Mouse (Mus musculus) liver, embryonic 11.5 days (tissue): ENCODE results near the gene Lbhd2. TPM values are rescaled to one million over a fixed set of nuclear protein-coding genes. Genes with fewer than 3 reads are reported as not detected.
A peak's percentile ranks its signal among the peaks of the same experiment; 100 is the strongest.

Experiments used
- ATAC-seq: fragments of 200-750 bp; cut with Nextera tagmentation; replicated peaks from 2 replicates; pipeline ENCODE4 v1.8.0; 2017; ENCODE audit warnings: moderate number of reproducible peaks, mild to moderate bottlenecking, moderate TSS enrichment, moderate library complexity; ENCODE audit not compliant: low FRiP score
- DNase-seq: peaks from one replicate; pipeline ENCODE4 v3.0.0-alpha.2; 2017; ENCODE audit warnings: low spot score
- H3K27ac ChIP-seq: fragments of 300-500 bp; sonication (generic); 2 replicates; pipeline ENCODE4 v1.5.1; 2014; ENCODE audit warnings: mild to moderate bottlenecking, low read depth, low read length, control low read depth
- H3K27me3 ChIP-seq: fragments of 300-500 bp; sonication (generic); replicated peaks from 2 replicates; pipeline ENCODE4 v1.6.1; 2014; ENCODE audit warnings: low read length, mixed read lengths; ENCODE audit not compliant: control insufficient read depth, insufficient read depth
- H3K36me3 ChIP-seq: fragments of 300-500 bp; sonication (generic); 2 replicates; pipeline ENCODE4 v1.6.1; 2014; ENCODE audit warnings: mild to moderate bottlenecking, low read length, moderate library complexity, mixed read lengths; ENCODE audit not compliant: control insufficient read depth, insufficient read depth
- H3K4me1 ChIP-seq: fragments of 300-500 bp; sonication (generic); replicated peaks from 2 replicates; pipeline ENCODE4 v1.6.1; 2014; ENCODE audit warnings: low read length, mixed read lengths; ENCODE audit not compliant: control insufficient read depth, insufficient read depth
- H3K4me2 ChIP-seq: fragments of 300-500 bp; sonication (generic); 2 replicates; pipeline ENCODE4 v1.6.1; 2014; ENCODE audit warnings: mild to moderate bottlenecking, control low read depth, moderate library complexity
- H3K4me3 ChIP-seq: fragments of 300-500 bp; sonication (generic); 2 replicates; pipeline ENCODE4 v1.5.1; 2014; ENCODE audit warnings: low read depth, low read length, control low read depth
- H3K9ac ChIP-seq: fragments of 300-500 bp; sonication (generic); 2 replicates; pipeline ENCODE4 v1.6.1; 2014; ENCODE audit warnings: low read depth, low read length, control low read depth
- H3K9me3 ChIP-seq: fragments of 300-500 bp; sonication (generic); 2 replicates; pipeline ENCODE4 v1.6.1; 2016; ENCODE audit warnings: low read length, inconsistent platforms, mixed read lengths; ENCODE audit not compliant: control insufficient read depth
- WGBS: fragments of 180-500 bp; shearing (Covaris S2); extraction: QIAGEN DNeasy Blood & Tissue Kit; methylation state at CpG from one replicate; pipeline ENCODE4 v1.1.7; 2014; 5-methylcytosine and 5-hydroxymethylcytosine counted together
- polyA plus RNA-seq: library from polyadenylated mRNA; unstranded; fragments of >200 nt; fragmentation: Nextera tagmentation; extraction: Ambion mirVana; gene quantifications from 2 replicates; pipeline ENCODE4 v1.2.1, GENCODE M21; 2014

Gene Lbhd2
- polyA plus RNA-seq, 1 experiment from 2014 or later, result 0.36 TPM

DNA sequence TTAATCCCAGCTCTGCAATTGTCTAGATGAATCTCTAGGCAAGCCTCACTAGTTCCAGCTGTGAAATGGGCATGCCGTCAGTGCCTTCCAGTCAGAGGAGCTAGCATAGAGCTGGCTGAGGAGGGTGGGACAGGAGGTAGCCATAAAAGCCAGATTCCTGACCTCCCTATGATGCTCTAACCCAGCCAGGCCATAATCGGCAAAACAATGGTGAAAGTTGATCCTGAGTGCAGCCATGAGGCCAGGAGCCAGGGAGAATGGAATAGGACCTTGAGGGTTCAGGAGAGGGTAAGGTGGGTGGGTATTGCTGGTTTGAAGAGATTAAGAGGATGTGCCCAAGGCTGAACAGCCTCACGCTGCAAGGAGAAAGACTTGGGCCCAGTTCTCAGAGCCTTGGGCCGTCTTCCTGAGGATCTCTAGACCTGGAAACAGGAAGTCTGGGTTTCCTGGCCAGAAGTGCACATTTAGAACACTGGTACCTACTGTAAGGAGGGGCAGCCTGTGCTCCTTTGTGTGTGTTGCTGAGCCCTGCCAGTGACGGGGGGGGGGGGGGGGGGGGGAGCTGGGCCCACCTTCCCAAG lies 26.2 kb downstream of the Lbhd2 start:
- peak overlapping the region; percentile 19 for H3K4me2 ChIP-seq
- 44% methylated on average over 5 of the region's 5 CpGs for WGBS
- H3K27me3 ChIP-seq, result peaks cover 25% of the 10 kb centered on the region

DNA sequence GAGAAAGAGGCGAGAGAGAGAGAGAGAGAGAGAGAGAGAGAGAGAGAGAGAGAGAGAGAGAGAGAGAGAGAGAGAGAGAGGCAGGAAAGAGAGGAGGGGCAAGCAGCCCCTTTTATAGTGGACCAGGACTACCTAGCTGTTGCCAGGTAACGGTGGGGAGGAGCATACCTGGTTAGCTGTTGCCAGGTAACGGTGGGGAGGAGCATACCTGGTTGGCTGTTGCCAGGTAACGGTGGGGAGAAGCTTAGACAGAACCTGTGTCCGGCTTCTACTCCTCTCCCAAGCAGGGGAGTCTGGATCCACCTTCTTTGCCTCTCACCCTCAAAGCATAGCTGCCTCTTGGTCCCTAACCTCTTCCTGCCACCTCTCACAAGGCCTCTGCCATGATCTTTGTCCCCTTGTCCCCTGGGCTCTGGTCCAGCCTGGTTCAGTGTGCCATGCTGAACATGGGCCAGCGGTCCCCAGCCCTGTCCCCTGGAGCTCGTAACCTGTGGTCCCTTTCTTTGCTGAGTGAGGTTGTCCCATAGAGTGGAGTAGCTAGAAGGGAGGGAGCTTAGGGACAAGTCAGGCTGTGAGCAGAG lies 27.6 kb downstream of the Lbhd2 start:
- WGBS, result 45% methylated on average over 6 of the region's 7 CpGs
- Histone ChIP-seq H3K4me2 (peak overlapping the region; percentile 46), H3K27ac (peak overlapping the region; percentile 71), H3K36me3 (no peaks in the 10 kb centered on the region), H3K4me1 (peaks cover 93% of the 10 kb centered on the region), H3K9ac (peak overlapping the region; percentile 44), H3K4me3 (peak overlapping the region; percentile 5; the same call in 1 of the 2 replicates), H3K27me3 (peaks cover 11% of the 10 kb centered on the region), H3K9me3 (no peaks in the 10 kb centered on the region)
- DNase-seq, result no peak
- ATAC-seq, result peak; percentile 9; the same call in 1 of the 2 replicates

More for the DNA sequence above, 26.2 kb downstream of the Lbhd2 start:
- Histone ChIP-seq H3K27ac (peak overlapping the region; percentile 53), H3K36me3 (no peaks in the 10 kb centered on the region), H3K9ac (0 out of 2 replicates have a peak overlapping the region, but pooled peaks have one; percentile 10), H3K4me1 (peaks cover 91% of the 10 kb centered on the region), H3K9me3 (no peaks in the 10 kb centered on the region), H3K4me3 (no peak overlapping the region)
- DNase-seq (no peak), ATAC-seq (no peak)

DNA sequence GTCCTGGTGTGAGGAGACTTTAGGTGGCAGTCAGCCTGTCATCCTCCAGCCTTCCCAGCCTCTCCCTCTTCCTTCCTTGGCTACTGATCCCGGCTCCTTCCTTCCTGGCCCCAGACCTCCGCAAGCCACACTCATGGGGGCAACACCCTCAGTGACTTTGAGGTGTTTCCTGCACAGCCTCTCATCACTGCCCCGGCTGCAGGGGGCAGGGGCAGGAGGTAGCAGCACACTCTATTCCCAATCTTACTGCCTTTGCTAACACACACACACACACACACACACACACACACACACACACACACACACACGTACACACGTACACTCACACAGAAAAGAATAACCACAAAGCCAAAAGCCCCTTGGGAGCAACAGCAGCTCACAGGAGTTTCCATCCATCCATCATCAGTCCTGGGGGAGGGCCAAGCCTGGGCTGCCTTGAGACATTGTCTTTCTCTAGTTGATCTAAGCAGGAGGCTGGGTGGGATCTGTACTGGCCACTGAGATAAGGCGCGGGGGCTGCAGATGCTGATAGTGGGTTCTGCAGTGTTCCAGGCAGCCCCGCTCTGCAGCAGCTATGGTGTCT lies 28.2 kb downstream of the Lbhd2 start:
- Histone ChIP-seq H3K27ac (peak overlapping the region; percentile 71), H3K4me3 (peak overlapping the region; percentile 5; the same call in 1 of the 2 replicates), H3K36me3 (no peaks in the 10 kb centered on the region), H3K4me1 (peaks cover 93% of the 10 kb centered on the region), H3K9ac (peak overlapping the region; percentile 44), H3K4me2 (peak overlapping the region; percentile 46), H3K27me3 (peaks cover 10% of the 10 kb centered on the region), H3K9me3 (no peaks in the 10 kb centered on the region)
- WGBS, result 13% methylated on average over 8 of the region's 8 CpGs
- ATAC-seq (peak; percentile 92), DNase-seq (peak; percentile 73)

DNA sequence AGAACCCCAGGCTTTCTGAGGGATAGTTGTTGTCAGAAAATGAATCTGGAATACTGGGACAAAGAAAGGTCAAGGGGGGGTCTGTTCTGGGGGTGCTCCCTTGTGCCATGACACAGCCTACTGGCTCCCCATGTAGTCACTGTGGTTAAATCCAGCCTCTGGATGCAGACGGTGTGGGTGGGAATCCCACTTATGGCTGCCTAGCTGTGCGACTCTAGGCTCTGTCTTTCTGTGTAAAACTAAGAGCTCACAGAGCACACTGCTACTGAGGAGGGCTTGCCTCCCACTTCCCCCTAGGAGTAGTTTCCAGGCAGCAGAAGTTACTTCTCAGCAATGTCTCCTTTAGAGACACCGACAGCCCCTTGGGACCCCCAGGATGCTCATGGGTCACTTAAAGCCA lies 29.6 kb downstream of the Lbhd2 start:
- Histone ChIP-seq H3K4me1 (peaks cover 79% of the 10 kb centered on the region), H3K9me3 (no peaks in the 10 kb centered on the region), H3K4me3 (no peak overlapping the region), H3K4me2 (no peak overlapping the region), H3K36me3 (no peaks in the 10 kb centered on the region), H3K27ac (peak overlapping the region; percentile 67), H3K9ac (no peak overlapping the region), H3K27me3 (no peaks in the 10 kb centered on the region)
- DNase-seq (no peak), ATAC-seq (no peak)
- WGBS, result 83% methylated on average over 3 of the region's 3 CpGs

DNA sequence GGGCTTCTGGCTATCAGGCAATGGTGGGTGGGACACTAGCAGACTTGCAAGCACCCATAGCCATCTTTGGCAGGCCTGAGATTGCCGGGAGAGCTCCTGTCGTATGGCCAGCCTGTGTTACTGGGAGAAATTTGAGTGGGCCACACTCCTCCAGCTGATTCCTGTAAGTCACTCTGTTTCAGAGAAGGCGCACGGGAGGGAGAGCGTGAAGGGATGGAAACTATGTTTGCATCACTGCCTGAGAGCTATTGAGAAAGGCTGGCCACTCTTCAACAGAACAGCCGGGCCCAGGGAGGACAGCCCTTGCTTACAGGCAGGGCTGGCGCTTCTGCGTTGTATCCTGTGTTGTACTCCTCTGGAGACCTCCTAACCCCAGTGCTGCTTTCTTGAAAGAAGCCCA lies 30.0 kb downstream of the Lbhd2 start:
- H3K9ac ChIP-seq, result peak overlapping the region; percentile 3; the same call in 1 of the 2 replicates
- H3K9me3 ChIP-seq, result no peaks in the 10 kb centered on the region
- WGBS, result 68% methylated on average over 8 of the region's 8 CpGs
- H3K4me1 ChIP-seq, result peaks cover 78% of the 10 kb centered on the region
- H3K27me3 ChIP-seq, result no peaks in the 10 kb centered on the region
- no peak for ATAC-seq
- no peak for DNase-seq
- H3K27ac ChIP-seq, result peak overlapping the region; percentile 67
- H3K36me3 ChIP-seq, result no peaks in the 10 kb centered on the region
- no peak overlapping the region for H3K4me3 ChIP-seq
- H3K4me2 ChIP-seq, result no peak overlapping the region

DNA sequence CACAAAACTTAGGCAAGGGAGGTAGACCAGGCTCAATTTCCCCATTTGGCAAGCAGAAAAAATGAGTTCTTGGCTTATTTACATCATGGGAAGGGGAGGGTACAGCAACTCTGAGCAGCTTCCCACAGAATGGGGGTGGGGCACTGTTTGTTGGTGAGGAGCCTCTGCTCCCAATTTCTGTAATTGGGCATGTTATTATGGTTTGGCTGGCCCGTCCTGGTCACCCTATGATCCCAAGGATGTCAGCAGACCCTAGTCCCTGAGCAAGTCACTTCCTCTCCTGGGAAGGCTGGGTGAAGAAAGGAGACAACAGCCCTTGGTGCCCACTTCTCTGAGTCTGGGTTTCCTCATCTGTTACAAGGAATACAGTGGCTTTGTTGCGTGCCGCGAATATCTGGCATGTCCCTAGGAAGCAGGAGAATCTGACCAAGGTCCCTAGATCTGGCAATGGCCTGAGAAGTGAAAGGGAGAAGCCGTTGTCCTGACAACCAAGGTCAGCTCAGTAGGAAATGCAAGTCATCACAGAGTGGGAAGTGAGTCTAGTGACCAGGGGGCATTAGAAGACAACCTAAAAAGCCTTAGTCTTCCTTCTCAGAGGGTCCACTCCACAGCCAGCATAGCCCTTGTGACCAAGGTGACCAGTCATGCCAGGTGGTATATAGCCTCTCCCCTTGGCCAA lies 30.8 kb downstream of the Lbhd2 start:
- no peak overlapping the region for H3K9ac ChIP-seq
- H3K9me3 ChIP-seq, result no peaks in the 10 kb centered on the region
- H3K4me1 ChIP-seq, result peaks cover 78% of the 10 kb centered on the region
- ATAC-seq (no peak), DNase-seq (no peak)
- H3K27ac ChIP-seq, result no peak overlapping the region; the same call in 1 of the 2 replicates
- 36% methylated on average over 5 of the region's 5 CpGs for WGBS
- H3K27me3 ChIP-seq, result peaks cover 5% of the 10 kb centered on the region; the same call in 1 of the 2 replicates
- H3K36me3 ChIP-seq, result no peaks in the 10 kb centered on the region
- H3K4me3 ChIP-seq, result no peak overlapping the region
- no peak overlapping the region for H3K4me2 ChIP-seq

DNA sequence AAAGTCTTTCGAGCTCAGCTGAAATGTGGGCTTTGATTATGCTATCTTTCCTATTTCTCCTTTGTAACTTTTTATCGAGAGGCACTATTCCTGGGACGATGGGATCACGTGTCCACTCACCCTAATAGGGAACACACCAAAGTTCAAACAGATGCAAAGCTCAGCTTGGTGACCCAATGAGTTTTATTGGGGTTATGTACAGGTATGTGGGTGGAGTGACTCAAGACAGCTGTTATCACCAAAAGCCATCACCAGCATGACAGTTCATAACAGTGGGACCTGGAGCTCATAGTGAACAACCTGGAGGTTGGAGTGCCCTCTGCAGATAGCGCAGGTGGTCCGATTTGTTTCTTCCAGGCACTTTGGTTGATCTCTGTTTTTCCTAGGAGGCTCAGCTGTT lies 32.2 kb downstream of the Lbhd2 start:
- Histone ChIP-seq H3K9me3 (no peaks in the 10 kb centered on the region), H3K36me3 (no peaks in the 10 kb centered on the region), H3K9ac (no peak overlapping the region), H3K4me1 (peaks cover 69% of the 10 kb centered on the region), H3K4me2 (no peak overlapping the region), H3K27me3 (peaks cover 12% of the 10 kb centered on the region), H3K4me3 (no peak overlapping the region), H3K27ac (no peak overlapping the region)
- ATAC-seq, result no peak
- DNase-seq, result no peak
- WGBS, result 82% methylated on average over 6 of the region's 6 CpGs

DNA sequence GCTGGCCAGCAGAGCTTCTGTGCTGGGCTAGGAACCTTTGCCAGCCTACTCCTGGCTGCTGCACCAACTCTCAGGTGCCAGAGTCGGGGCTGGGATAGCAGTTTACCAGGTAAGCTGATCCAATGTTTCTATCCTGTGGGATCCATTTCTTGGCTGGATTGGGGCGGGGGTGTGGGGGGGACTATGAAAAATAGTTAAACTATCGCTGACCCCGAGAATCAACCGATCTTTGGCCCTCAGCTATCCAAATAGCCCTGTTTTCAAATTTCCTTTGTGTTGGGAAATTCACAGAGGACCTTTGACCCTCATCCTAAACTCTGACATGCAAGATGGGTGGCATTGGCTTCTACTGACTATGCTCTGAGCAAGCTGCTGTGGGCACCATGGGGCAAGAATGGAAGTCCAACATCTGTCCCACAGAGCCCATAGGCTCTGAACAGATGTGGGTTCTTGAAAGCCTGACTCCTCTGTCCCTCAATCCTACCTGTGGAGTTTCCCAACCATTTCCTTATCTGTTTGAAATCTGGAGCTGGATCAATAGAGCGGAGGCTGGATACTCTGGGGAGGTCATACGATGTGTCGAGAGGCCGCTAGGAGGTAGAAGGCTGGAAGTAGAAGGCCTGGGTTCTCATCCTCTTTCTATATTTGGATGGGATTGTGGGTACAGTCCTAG lies 34.2 kb downstream of the Lbhd2 start:
- no peak for DNase-seq
- no peak for ATAC-seq
- Histone ChIP-seq H3K9ac (no peak overlapping the region), H3K4me3 (no peak overlapping the region), H3K27me3 (peaks cover 32% of the 10 kb centered on the region), H3K36me3 (peaks cover 6% of the 10 kb centered on the region), H3K27ac (peak overlapping the region; percentile 60), H3K4me2 (no peak overlapping the region; the same call in 1 of the 2 replicates), H3K9me3 (no peaks in the 10 kb centered on the region), H3K4me1 (peaks cover 70% of the 10 kb centered on the region)
- 75% methylated on average over 9 of the region's 9 CpGs for WGBS
